Mouse (Mus musculus) kidney, adult 2 months (tissue): ENCODE data around the gene Ywhaq. TPM values are rescaled to one million over a fixed set of nuclear protein-coding genes. Genes with fewer than 3 reads are reported as not detected.

Source experiments
- DNase-seq: peaks from one replicate; pipeline ENCODE4 v3.0.0; 2021
- H3K27ac ChIP-seq: fragments of 200-500 bp; 2 replicates; pipeline ENCODE4 v1.5.1; 2012; ENCODE audit warnings: low read depth, low read length, control low read depth, inconsistent platforms; ENCODE audit not compliant: insufficient read depth
- H3K27me3 ChIP-seq: fragments of 200-500 bp; replicated peaks from 2 replicates; pipeline ENCODE4 v1.6.1; 2012; ENCODE audit warnings: mild to moderate bottlenecking, moderate library complexity, low read length, inconsistent platforms; ENCODE audit not compliant: control insufficient read depth, insufficient read depth
- H3K36me3 ChIP-seq: fragments of 200-500 bp; 2 replicates; pipeline ENCODE4 v1.6.1; 2012; ENCODE audit warnings: mild to moderate bottlenecking, moderate library complexity, low read length, inconsistent platforms; ENCODE audit not compliant: control insufficient read depth, insufficient read depth
- H3K4me1 ChIP-seq: fragments of 200-500 bp; 2 replicates; pipeline ENCODE4 v1.6.1; 2011; ENCODE audit warnings: low read length; ENCODE audit not compliant: control insufficient read depth, insufficient read depth
- H3K4me3 ChIP-seq: fragments of 200-500 bp; 2 replicates; pipeline ENCODE4 v1.5.1; 2011; ENCODE audit warnings: mild to moderate bottlenecking, low read depth, low read length, control low read depth; ENCODE audit not compliant: insufficient read depth
- CTCF ChIP-seq: fragments of 200-500 bp; conservative IDR thresholded peaks from 2 replicates; pipeline ENCODE4 v1.5.1; 2011; ENCODE audit warnings: low read depth, mild to moderate bottlenecking, control low read depth, low read length, moderate library complexity, mixed read lengths; ENCODE audit not compliant: insufficient read depth, insufficient read length
- POLR2A ChIP-seq: fragments of 200-500 bp; IDR thresholded peaks from one replicate; pipeline ENCODE4 v1.6.1; 2011; ENCODE audit warnings: low read depth, low read length, control low read depth
- WGBS: fragments of 180-500 bp; shearing (Covaris S2); methylation state at CpG from one replicate; pipeline ENCODE4 v1.1.7; 2018; 5-methylcytosine and 5-hydroxymethylcytosine counted together
- polyA plus RNA-seq: library from polyadenylated mRNA; depleted of rRNA; stranded (reverse); fragments of >200 nt; gene quantifications from 2 replicates; pipeline ENCODE4 v1.2.3, GENCODE M21; 2012; rRNA removed

Ywhaq gene
- polyA plus RNA-seq, 1 experiment, result 83.4 TPM

DNA sequence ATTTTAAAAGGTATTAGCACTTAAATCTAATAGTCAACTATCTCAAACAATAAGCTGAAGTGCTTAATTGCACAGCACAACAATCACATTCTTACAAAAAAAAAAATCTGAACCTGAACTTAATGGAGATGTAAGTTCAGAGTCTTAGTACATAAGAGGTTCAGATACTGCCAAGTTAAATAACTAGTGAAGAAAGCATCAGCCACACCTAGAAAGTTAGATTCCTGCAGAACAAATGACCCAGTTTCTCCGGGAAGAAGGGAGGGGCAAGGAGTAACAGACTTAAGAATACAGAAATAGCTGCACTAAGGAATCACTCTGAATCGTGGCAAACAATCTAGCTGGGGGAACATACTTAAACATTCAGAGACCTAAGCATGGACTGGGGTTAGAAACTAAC is 54.8 kb downstream of the Ywhaq start:
- Histone ChIP-seq H3K27ac (no peak overlapping the region), H3K4me1 (0 out of 2 replicates have a peak, but pooled peaks cover 2% of the 10 kb centered on the region), H3K4me3 (no peak overlapping the region), H3K36me3 (peaks cover 2% of the 10 kb centered on the region; the same call in 1 of the 2 replicates), H3K27me3 (no peaks in the 10 kb centered on the region)
- TF ChIP-seq CTCF (no peak), POLR2A (no peak)
- DNase-seq, result no peak
- 16% methylated on average over 2 of the region's 2 CpGs for WGBS

- H3K4me3 ChIP-seq, result no peak overlapping the region
- H3K27me3 ChIP-seq, result no peaks in the 10 kb centered on the region
- no peak overlapping the region for H3K27ac ChIP-seq
- TF ChIP-seq CTCF (no peak), POLR2A (no peak)
- H3K36me3 ChIP-seq, result peaks cover 8% of the 10 kb centered on the region
- no peak for DNase-seq
- WGBS, result 91% methylated on average over 8 of the region's 8 CpGs
- no peaks in the 10 kb centered on the region for H3K4me1 ChIP-seq
Observed at GRCm38 (mm10) chr12:21353681-21354080, 63.8 kb downstream of the Ywhaq start.

- H3K4me1 ChIP-seq, result no peaks in the 10 kb centered on the region
- H3K27ac ChIP-seq, result no peak overlapping the region
- H3K27me3 ChIP-seq, result no peaks in the 10 kb centered on the region
- no peak for TF ChIP-seq CTCF
- TF ChIP-seq POLR2A, result no peak
- no peak overlapping the region for H3K4me3 ChIP-seq
- no peak for DNase-seq
- H3K36me3 ChIP-seq, result peaks cover 10% of the 10 kb centered on the region
- 89% methylated on average over 7 of the region's 7 CpGs for WGBS
Observed at GRCm38 (mm10) chr12:21350113-21350876, 67.1 kb downstream of the Ywhaq start.

DNA sequence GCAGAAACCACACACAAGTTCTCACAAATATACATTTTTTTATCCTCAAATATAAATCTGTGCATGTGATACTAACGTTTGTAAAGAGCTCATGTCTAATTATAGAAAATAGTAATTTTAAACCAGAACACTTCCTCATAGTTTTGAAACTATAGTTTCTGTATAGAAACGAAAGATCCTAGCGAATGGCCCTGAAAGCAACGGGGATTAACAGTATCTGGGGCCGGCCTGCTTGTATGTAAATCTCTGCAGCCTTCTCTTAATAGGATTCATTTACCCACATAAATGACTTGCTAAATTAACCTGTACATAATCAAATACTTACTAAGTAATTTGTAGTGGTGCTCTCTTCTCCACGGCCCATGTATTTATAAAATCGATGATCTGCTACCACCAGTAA is 70.5 kb downstream of the Ywhaq start:
- Histone ChIP-seq H3K4me1 (no peaks in the 10 kb centered on the region), H3K27me3 (no peaks in the 10 kb centered on the region), H3K27ac (no peak overlapping the region), H3K4me3 (no peak overlapping the region), H3K36me3 (peaks cover 6% of the 10 kb centered on the region)
- 80% methylated on average over 7 of the region's 7 CpGs for WGBS
- no peak for TF ChIP-seq POLR2A
- no peak for DNase-seq

- no peaks in the 10 kb centered on the region for H3K27me3 ChIP-seq
- H3K4me3 ChIP-seq, result no peak overlapping the region
- H3K27ac ChIP-seq, result no peak overlapping the region
- 96% methylated on average over 5 of the region's 5 CpGs for WGBS
- no peak for DNase-seq
- H3K4me1 ChIP-seq, result no peaks in the 10 kb centered on the region
- no peak for TF ChIP-seq POLR2A
- no peak for TF ChIP-seq CTCF
- H3K36me3 ChIP-seq, result peaks cover 2% of the 10 kb centered on the region
Observed at GRCm38 (mm10) chr12:21340674-21341073, 76.8 kb downstream of the Ywhaq start.

Other genes starting within 250 kb of the Ywhaq start
- gene Cpsf3, start 132.2 kb downstream of the Ywhaq start, polyA plus RNA-seq, result 28.2 and 32.1 TPM in 2 replicates
- 19.3 and 23.6 TPM in 2 replicates for gene Itgb1bp1, start 131.4 kb downstream of the Ywhaq start, polyA plus RNA-seq
- 401 and 498 TPM in 2 replicates for gene Iah1, start 101.2 kb downstream of the Ywhaq start, polyA plus RNA-seq
- gene Adam17, start 44.0 kb downstream of the Ywhaq start, polyA plus RNA-seq, result 15.8 and 19.1 TPM in 2 replicates